Mouse (Mus musculus) right cerebral cortex, adult 2 months (tissue): Measurements from ENCODE around the gene Tm4sf4.

Source experiments
- DNase-seq, 2 experiments: peaks; one replicate each; pipeline ENCODE4 v3.0.0; 2021 to 2022; ENCODE audit warnings: low spot score in 2 of 2

The Tm4sf4 gene

DNA sequence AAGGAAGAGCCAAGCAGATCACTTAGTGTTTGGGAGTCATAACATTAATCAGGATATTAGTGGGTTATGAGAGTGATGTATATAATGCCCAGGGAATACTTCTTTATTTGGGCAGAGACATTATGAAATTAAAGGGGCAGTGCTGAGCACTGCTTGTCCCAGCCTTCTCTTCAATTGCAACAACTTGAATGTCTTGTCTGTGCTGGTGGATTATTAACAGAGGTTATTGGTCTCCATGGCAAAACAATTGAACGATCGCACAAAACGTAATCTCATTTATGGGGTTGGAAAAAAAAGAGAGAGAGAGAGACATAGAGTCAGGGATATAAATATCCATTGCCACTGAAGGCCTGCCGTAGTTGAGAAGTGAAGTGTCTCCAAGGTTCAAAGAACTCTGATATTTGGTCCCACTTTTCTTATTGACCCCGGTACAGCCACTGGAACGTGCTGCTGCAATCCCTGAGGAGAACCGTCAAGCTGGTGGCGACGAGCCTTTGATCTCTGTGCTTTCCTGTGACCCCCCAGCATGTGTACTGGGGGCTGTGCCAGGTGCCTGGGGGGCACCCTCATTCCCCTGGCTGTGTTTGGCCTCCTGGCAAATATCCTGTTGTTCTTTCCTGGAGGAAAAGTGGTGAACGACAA, at the start of gene Tm4sf4:
Gene Tm4sf4, plus strand, starts transcription at position 226 of the 642 bp plus-strand sequence.
- DNase-seq, result no peak

DNA sequence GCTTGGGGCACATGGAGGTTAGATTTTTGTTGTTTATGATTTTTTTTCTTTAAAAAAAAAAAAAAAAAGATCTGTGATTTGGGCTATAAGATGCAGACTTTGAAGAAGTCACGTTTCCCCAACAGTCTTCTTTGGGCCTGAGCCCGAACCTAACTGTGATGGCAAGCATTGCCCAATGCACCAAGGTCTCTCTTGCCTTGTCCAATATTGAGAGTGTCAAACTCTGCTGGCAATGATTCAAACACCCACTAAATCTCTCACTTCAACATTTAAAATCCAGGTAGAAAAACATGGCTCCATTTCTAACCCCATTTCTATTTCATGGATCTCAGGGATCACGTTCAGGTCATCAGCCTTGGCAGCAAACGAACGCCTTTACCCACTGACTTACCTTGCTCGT, 38.7 kb upstream of the Tm4sf4 start:
- no peak for DNase-seq

DNA sequence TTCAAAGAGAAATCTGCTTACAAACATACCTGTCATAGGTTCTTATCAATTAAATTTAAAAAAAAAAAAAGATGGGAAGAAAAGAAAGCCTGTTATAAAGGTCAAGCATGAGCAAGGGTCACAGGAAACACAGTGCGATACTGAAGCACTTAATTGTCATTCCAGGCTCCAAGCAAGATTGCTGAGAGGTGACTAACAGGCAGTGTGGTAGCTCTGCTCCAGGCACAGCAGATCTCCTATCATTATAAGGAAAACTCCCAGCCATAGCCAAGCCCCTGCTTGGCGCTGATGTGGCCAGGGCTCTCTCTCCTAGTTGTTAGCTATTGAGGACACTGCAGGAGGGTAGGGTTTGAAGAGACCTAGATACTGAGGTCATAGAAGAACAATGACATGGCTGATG, 38.2 kb upstream of the Tm4sf4 start:
- DNase-seq, result no peak

- DNase-seq, result no peak
Observed at GRCm38 (mm10) chr3:57387593-57387992, 37.5 kb upstream of the Tm4sf4 start.

GRCm38 (mm10) chr3:57411535-57411934, 13.6 kb upstream of the Tm4sf4 start:
- no peak for DNase-seq

- no peak for DNase-seq
Observed at GRCm38 (mm10) chr3:57420233-57420632, 4.9 kb upstream of the Tm4sf4 start.

GRCm38 (mm10) chr3:57420660-57421059, 4.5 kb upstream of the Tm4sf4 start:
- DNase-seq, result no peak

- DNase-seq, result no peak
Observed at GRCm38 (mm10) chr3:57426351-57426750, 1.2 kb downstream of the Tm4sf4 start.

GRCm38 (mm10) chr3:57428682-57429464, 3.8 kb downstream of the Tm4sf4 start:
- no peak for DNase-seq

- DNase-seq, result no peak
Observed at GRCm38 (mm10) chr3:57429486-57429885, 4.4 kb downstream of the Tm4sf4 start.

- DNase-seq, result no peak
Observed at GRCm38 (mm10) chr3:57431706-57432105, 6.6 kb downstream of the Tm4sf4 start.

GRCm38 (mm10) chr3:57435364-57435763, 10.2 kb downstream of the Tm4sf4 start:
- no peak for DNase-seq

DNA sequence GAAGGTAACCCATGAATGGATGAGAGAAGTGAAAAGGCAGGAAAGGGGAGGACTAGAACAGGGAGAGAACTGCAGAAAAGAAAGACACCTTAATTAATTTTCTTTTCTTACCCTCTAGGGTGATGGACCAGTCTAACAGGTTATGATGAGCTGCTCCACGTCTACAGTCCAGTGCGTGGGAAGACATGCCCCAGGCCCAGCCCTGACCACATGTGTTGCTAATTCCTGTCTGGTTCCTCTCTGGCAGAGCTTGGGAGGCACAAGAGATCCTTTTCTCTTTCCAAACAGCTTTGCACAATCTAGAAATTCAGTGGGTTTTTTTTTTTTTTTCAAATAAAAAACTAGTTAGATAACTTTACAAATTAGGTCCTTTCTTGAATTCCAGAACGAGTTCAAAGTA, 15.8 kb downstream of the Tm4sf4 start:
- DNase-seq, result no peak

GRCm38 (mm10) chr3:57445706-57446105, 20.6 kb downstream of the Tm4sf4 start:
- DNase-seq, result no peak

- DNase-seq, result no peak
Observed at GRCm38 (mm10) chr3:57447889-57448288, 22.8 kb downstream of the Tm4sf4 start.

DNA sequence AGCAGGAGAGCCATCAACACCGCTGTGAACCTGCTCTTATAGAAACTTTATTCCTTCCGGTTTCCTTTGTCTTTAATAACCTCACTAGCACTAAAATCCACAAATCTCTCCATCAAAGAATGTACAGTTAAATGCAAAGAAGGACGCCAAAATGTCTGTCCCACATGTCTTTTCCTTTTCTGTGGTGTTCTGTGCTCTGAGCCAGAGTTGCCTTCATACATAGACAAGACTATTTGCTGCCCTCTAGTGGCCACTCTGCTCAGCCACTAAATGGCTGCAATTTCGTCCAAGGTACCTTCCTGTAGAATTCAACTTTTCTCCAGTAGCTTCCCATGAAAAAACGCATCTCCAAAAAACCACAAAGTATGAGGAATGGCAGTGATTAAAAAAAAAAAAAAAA, 23.3 kb downstream of the Tm4sf4 start:
- DNase-seq, result peak; percentile 71 to 82

DNA sequence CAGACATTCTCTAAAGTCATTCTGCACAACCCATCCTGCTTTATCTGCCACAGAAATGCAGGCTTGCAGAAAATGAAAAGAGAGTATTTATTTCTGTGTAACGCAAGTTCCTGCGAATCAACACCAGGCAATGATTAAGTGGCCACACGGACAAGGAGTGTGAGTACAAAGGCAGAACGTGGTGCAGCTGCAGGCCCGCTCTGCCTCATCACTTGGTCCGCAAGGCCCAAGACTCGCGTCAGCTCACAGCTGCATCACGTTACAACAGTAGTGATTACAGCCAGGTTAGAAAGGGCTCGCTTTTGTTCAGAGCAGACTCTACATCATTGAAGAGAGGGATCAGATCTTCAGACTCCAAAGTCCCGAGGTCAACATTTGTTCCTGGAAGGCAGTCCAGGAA, 33.5 kb downstream of the Tm4sf4 start:
- no peak for DNase-seq

- DNase-seq, result no peak
Observed at GRCm38 (mm10) chr3:57463302-57463701, 38.2 kb downstream of the Tm4sf4 start.

DNA sequence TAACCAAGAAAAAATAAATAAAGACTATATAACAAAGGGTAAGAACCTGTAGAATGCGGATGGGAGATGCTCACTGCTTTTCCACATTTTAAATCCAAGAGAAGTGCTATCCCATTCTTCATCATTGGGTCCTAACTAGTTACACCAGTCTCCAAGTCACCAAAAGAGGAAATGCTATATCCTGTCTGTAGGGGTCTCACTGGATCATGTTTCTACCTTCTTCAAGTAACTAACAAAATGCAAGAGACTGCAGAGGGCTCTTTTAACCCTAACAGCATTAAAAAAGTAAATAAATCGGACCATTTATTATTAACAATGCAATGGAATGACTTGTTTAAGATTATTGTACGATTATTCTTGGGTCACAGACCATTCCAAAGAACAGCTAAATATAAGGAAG, 41.2 kb downstream of the Tm4sf4 start:
- no peak for DNase-seq

GRCm38 (mm10) chr3:57469325-57469724, 44.2 kb downstream of the Tm4sf4 start:
- no peak for DNase-seq

DNA sequence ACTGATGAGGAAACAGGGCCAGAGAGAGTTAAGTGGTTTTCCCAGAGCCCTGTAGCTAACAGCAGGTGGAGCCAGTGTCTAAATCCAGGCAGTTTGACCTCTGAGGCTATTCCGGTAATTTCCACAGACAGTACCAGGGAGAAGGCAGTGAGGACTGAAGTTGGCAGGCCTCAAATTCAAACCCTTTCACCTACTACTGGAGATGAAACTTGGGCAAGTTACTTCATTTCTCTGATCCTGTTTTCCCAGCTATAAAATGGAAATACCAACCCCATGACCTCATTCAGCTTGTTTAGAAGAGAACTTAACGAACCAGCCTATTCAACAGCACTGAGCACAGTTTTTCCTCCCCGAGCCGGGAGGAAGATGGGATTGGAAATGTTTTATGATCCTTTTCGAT, 45.2 kb downstream of the Tm4sf4 start:
- peak in 1 of 2 experiments; percentile 38 for DNase-seq

DNA sequence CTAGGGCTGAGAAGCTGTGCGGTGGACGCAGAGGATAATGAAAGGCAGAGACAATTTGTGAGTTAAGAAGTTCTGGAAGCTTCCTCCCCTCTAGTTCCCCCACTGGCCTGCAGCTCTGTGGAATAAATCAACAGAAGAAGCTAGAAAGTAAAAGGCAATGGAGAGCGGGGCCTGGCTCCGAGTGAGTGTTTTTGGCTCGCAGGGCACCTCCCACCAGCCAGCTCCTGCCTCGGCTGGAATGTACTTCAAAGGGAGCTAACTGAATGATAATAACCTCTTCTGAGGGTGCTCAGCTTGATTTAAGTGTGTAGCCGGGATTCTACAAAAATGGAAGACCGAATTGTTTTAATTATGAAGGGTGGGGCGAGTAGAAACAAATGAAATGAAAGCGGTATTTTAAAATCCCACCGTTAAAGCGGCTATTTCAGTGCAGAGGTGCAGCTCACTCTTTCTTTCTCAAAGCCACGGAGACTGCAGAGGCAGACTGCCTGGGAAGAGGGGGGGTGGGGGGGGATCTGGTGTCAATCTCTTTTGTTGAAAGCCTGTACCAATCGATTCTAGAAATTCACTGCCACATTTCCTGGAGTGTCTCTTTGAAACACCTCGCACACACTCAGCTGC, 46.0 kb downstream of the Tm4sf4 start:
- DNase-seq, result peak; percentile 13 to 44

- no peak for DNase-seq
Observed at GRCm38 (mm10) chr3:57472407-57472806, 47.3 kb downstream of the Tm4sf4 start.
